Mouse (Mus musculus): ENCODE results near the gene Arf3. TPM values are rescaled to one million over a fixed set of nuclear protein-coding genes. Genes with fewer than 3 reads are reported as not detected.

Gene Arf3
- polyA plus RNA-seq, 1 experiment from 2014 or later = 63.3 TPM

GRCm38 (mm10) chr15:98733976-98734566, 28.9 kb downstream of the Arf3 start:
- no peak overlapping the region for H3K4me2 ChIP-seq (ENCODE audit: low read length)
- DNase-seq = no peak
- H3K4me1 ChIP-seq (ENCODE audit: control insufficient read depth, insufficient read depth, low read length) = no peaks in the 10 kb centered on the region
- ATAC-seq (ENCODE audit: low FRiP score, low TSS enrichment) = no peak
- H3K27me3 ChIP-seq (ENCODE audit: control insufficient read depth, insufficient read depth, low read length) = no peaks in the 10 kb centered on the region
- no peak overlapping the region for H3K4me3 ChIP-seq (replicated peaks; ENCODE audit: low read depth, low read length)
- H3K36me3 ChIP-seq (ENCODE audit: control insufficient read depth, insufficient read depth, low read length) = peaks cover 27% of the 10 kb centered on the region
- 92% methylated on average over 5 of the region's 5 CpGs for WGBS
- no peaks in the 10 kb centered on the region for H3K9me3 ChIP-seq (ENCODE audit: control insufficient read depth, low read length)
- no peak overlapping the region for H3K27ac ChIP-seq (replicated peaks; ENCODE audit: low read depth, low read length)
- H3K9ac ChIP-seq (replicated peaks; ENCODE audit: low read length) = no peak overlapping the region

- DNase-seq = no peak
- Histone ChIP-seq H3K4me3 (replicated peaks; ENCODE audit: low read depth, low read length) (no peak overlapping the region), H3K36me3 (ENCODE audit: control insufficient read depth, insufficient read depth, low read length) (peaks cover 22% of the 10 kb centered on the region), H3K27ac (replicated peaks; ENCODE audit: low read depth, low read length) (no peak overlapping the region), H3K27me3 (ENCODE audit: control insufficient read depth, insufficient read depth, low read length) (no peaks in the 10 kb centered on the region), H3K9me3 (ENCODE audit: control insufficient read depth, low read length) (no peaks in the 10 kb centered on the region), H3K4me2 (ENCODE audit: low read length) (no peak overlapping the region), H3K9ac (replicated peaks; ENCODE audit: low read length) (no peak overlapping the region), H3K4me1 (ENCODE audit: control insufficient read depth, insufficient read depth, low read length) (no peaks in the 10 kb centered on the region)
- 62% methylated on average over 6 of the region's 6 CpGs for WGBS
- no peak for ATAC-seq (ENCODE audit: low FRiP score, low TSS enrichment)
Measured at GRCm38 (mm10) chr15:98733370-98733769, 29.6 kb downstream of the Arf3 start.

- Histone ChIP-seq H3K27me3 (ENCODE audit: control insufficient read depth, insufficient read depth, low read length) (no peaks in the 10 kb centered on the region), H3K4me2 (ENCODE audit: low read length) (no peak overlapping the region), H3K4me3 (replicated peaks; ENCODE audit: low read depth, low read length) (no peak overlapping the region), H3K36me3 (ENCODE audit: control insufficient read depth, insufficient read depth, low read length) (peaks cover 13% of the 10 kb centered on the region), H3K27ac (replicated peaks; ENCODE audit: low read depth, low read length) (no peak overlapping the region), H3K4me1 (ENCODE audit: control insufficient read depth, insufficient read depth, low read length) (peaks cover 6% of the 10 kb centered on the region), H3K9ac (replicated peaks; ENCODE audit: low read length) (no peak overlapping the region), H3K9me3 (ENCODE audit: control insufficient read depth, low read length) (no peaks in the 10 kb centered on the region)
- DNase-seq (no peak), ATAC-seq (ENCODE audit: low FRiP score, low TSS enrichment) (no peak)
- 71% methylated on average over 8 of the region's 8 CpGs for WGBS
Measured at GRCm38 (mm10) chr15:98732006-98732531, 30.9 kb downstream of the Arf3 start.

GRCm38 (mm10) chr15:98730790-98731189, 32.2 kb downstream of the Arf3 start:
- H3K36me3 ChIP-seq (ENCODE audit: control insufficient read depth, insufficient read depth, low read length) = peaks cover 1% of the 10 kb centered on the region
- no peak overlapping the region for H3K27ac ChIP-seq (replicated peaks; ENCODE audit: low read depth, low read length)
- no peak overlapping the region for H3K4me2 ChIP-seq (ENCODE audit: low read length)
- no peak for DNase-seq
- no peak overlapping the region for H3K9ac ChIP-seq (replicated peaks; ENCODE audit: low read length)
- no peaks in the 10 kb centered on the region for H3K9me3 ChIP-seq (ENCODE audit: control insufficient read depth, low read length)
- 84% methylated on average over 6 of the region's 6 CpGs for WGBS
- peaks cover 6% of the 10 kb centered on the region for H3K4me1 ChIP-seq (ENCODE audit: control insufficient read depth, insufficient read depth, low read length)
- peaks cover 9% of the 10 kb centered on the region; the same call in 1 of the 2 replicates for H3K27me3 ChIP-seq (ENCODE audit: control insufficient read depth, insufficient read depth, low read length)
- no peak for ATAC-seq (ENCODE audit: low FRiP score, low TSS enrichment)
- no peak overlapping the region for H3K4me3 ChIP-seq (replicated peaks; ENCODE audit: low read depth, low read length)

- no peaks in the 10 kb centered on the region for H3K36me3 ChIP-seq (ENCODE audit: control insufficient read depth, insufficient read depth, low read length)
- WGBS = 81% methylated on average over 7 of the region's 7 CpGs
- H3K27me3 ChIP-seq (ENCODE audit: control insufficient read depth, insufficient read depth, low read length) = peaks cover 9% of the 10 kb centered on the region; the same call in 1 of the 2 replicates
- H3K4me1 ChIP-seq (ENCODE audit: control insufficient read depth, insufficient read depth, low read length) = peaks cover 6% of the 10 kb centered on the region
- no peak overlapping the region for H3K4me3 ChIP-seq (replicated peaks; ENCODE audit: low read depth, low read length)
- no peak overlapping the region for H3K9ac ChIP-seq (replicated peaks; ENCODE audit: low read length)
- H3K27ac ChIP-seq (replicated peaks; ENCODE audit: low read depth, low read length) = no peak overlapping the region
- H3K9me3 ChIP-seq (ENCODE audit: control insufficient read depth, low read length) = no peaks in the 10 kb centered on the region
- no peak overlapping the region for H3K4me2 ChIP-seq (ENCODE audit: low read length)
- ATAC-seq (ENCODE audit: low FRiP score, low TSS enrichment) = no peak
- no peak for DNase-seq
Measured at GRCm38 (mm10) chr15:98729791-98730545, 33.0 kb downstream of the Arf3 start.

GRCm38 (mm10) chr15:98728366-98728765, 34.6 kb downstream of the Arf3 start:
- no peak overlapping the region for H3K9ac ChIP-seq (replicated peaks; ENCODE audit: low read length)
- H3K4me1 ChIP-seq (ENCODE audit: control insufficient read depth, insufficient read depth, low read length) = peaks cover 6% of the 10 kb centered on the region
- ATAC-seq (ENCODE audit: low FRiP score, low TSS enrichment) (no peak), DNase-seq (no peak)
- no peaks in the 10 kb centered on the region for H3K36me3 ChIP-seq (ENCODE audit: control insufficient read depth, insufficient read depth, low read length)
- 43% methylated on average over 9 of the region's 9 CpGs for WGBS
- H3K4me3 ChIP-seq (replicated peaks; ENCODE audit: low read depth, low read length) = no peak overlapping the region
- H3K27me3 ChIP-seq (ENCODE audit: control insufficient read depth, insufficient read depth, low read length) = peaks cover 14% of the 10 kb centered on the region; the same call in 1 of the 2 replicates
- no peaks in the 10 kb centered on the region for H3K9me3 ChIP-seq (ENCODE audit: control insufficient read depth, low read length)
- H3K27ac ChIP-seq (replicated peaks; ENCODE audit: low read depth, low read length) = no peak overlapping the region
- H3K4me2 ChIP-seq (ENCODE audit: low read length) = peak overlapping the region; percentile 76

GRCm38 (mm10) chr15:98727443-98728321, 35.3 kb downstream of the Arf3 start, which contains the start of gene Fkbp11:
TSS of gene Fkbp11 (minus strand) at chr15:98728198.
- Histone ChIP-seq H3K27ac (replicated peaks; ENCODE audit: low read depth, low read length) (no peak within 1 kb of the TSS), H3K9ac (replicated peaks; ENCODE audit: low read length) (peak within 1 kb of the TSS; percentile 38), H3K9me3 (ENCODE audit: control insufficient read depth, low read length) (no peaks in the 10 kb centered on the region), H3K27me3 (ENCODE audit: control insufficient read depth, insufficient read depth, low read length) (peaks cover 17% of the 10 kb centered on the region; the same call in 1 of the 2 replicates), H3K4me2 (ENCODE audit: low read length) (peak within 1 kb of the TSS; percentile 76), H3K36me3 (ENCODE audit: control insufficient read depth, insufficient read depth, low read length) (no peaks in the 10 kb centered on the region), H3K4me3 (replicated peaks; ENCODE audit: low read depth, low read length) (peak within 1 kb of the TSS; percentile 33), H3K4me1 (ENCODE audit: control insufficient read depth, insufficient read depth, low read length) (peaks cover 6% of the 10 kb centered on the region)
- WGBS = under 1% methylated on average over 39 of the region's 39 CpGs
- DNase-seq (peak; percentile 67), ATAC-seq (ENCODE audit: low FRiP score, low TSS enrichment) (peak; percentile 43; the same call in 1 of the 2 replicates)

GRCm38 (mm10) chr15:98726746-98727145, 36.3 kb downstream of the Arf3 start:
- 36% methylated on average over 7 of the region's 7 CpGs for WGBS
- Histone ChIP-seq H3K9ac (replicated peaks; ENCODE audit: low read length) (no peak overlapping the region), H3K27me3 (ENCODE audit: control insufficient read depth, insufficient read depth, low read length) (peaks cover 17% of the 10 kb centered on the region; the same call in 1 of the 2 replicates), H3K4me3 (replicated peaks; ENCODE audit: low read depth, low read length) (no peak overlapping the region), H3K4me2 (ENCODE audit: low read length) (peak overlapping the region; percentile 76), H3K36me3 (ENCODE audit: control insufficient read depth, insufficient read depth, low read length) (no peaks in the 10 kb centered on the region), H3K4me1 (ENCODE audit: control insufficient read depth, insufficient read depth, low read length) (peaks cover 6% of the 10 kb centered on the region), H3K9me3 (ENCODE audit: control insufficient read depth, low read length) (no peaks in the 10 kb centered on the region), H3K27ac (replicated peaks; ENCODE audit: low read depth, low read length) (no peak overlapping the region)
- DNase-seq (no peak), ATAC-seq (ENCODE audit: low FRiP score, low TSS enrichment) (no peak)
